Mouse (Mus musculus): Measurements from ENCODE around the gene Ctsf.

DNA sequence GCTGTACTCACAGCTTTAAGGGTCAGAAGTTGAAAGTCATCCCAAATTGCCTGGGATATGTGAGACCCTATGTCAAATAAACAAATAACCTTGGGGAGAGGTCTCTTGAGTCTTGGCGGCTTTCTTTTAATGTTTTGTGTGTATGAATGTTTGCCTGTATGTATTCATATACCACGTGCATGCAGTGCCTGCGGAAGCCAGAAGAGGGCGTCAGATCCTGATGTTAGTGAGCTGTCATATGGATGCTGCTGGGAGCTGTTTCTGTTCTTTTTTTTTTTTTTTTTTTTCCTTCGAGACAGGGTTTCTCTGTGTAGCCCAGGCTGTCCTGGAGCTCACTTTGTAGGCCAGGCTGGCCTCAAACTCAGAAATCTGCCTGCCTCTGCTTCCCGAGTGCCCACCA is 41.9 kb upstream of the Ctsf start:
- TF ChIP-seq POLR2A (IDR thresholded peaks at IDR 0.05; ENCODE audit: low read depth, low read length) (no peak), CTCF (IDR thresholded peaks at IDR 0.05; ENCODE audit: extremely low read depth, insufficient read length, insufficient replicate concordance, low read depth, low read length) (peak; percentile 31; the same call in 1 of the 2 replicates)
